Mouse (Mus musculus) myocyte (in vitro differentiated cells): ENCODE results near the gene Uchl3. TPM values are rescaled to one million over a fixed set of nuclear protein-coding genes. Genes with fewer than 3 reads are reported as not detected.

ENCODE experiments used
- H3K27me3 ChIP-seq: one replicate; pipeline ENCODE4 v1.6.1; 2011; ENCODE audit not compliant: control insufficient read depth, insufficient read depth, insufficient read length
- H3K36me3 ChIP-seq: one replicate; pipeline ENCODE4 v1.6.1; 2011; ENCODE audit not compliant: control insufficient read depth, insufficient read depth
- H3K4me2 ChIP-seq: one replicate; pipeline ENCODE4 v1.6.1; 2011; ENCODE audit warnings: low read depth, control low read depth
- H3K4me3 ChIP-seq: one replicate; pipeline ENCODE4 v1.5.1; 2011; ENCODE audit warnings: mild to moderate bottlenecking, control low read depth, moderate library complexity
- H3K79me2 ChIP-seq: one replicate; pipeline ENCODE4 v1.6.1; 2011; ENCODE audit not compliant: control insufficient read depth, insufficient read depth
- H3ac ChIP-seq: one replicate; pipeline ENCODE4 v1.6.1; 2011; ENCODE audit not compliant: control insufficient read depth, insufficient read length
- CEBPB ChIP-seq: IDR thresholded peaks from 2 replicates; pipeline ENCODE4 v1.6.1; 2011; ENCODE audit warnings: mild to moderate bottlenecking, moderate library complexity; ENCODE audit not compliant: poor library complexity, insufficient read depth, severe bottlenecking
- E2F4 ChIP-seq: IDR thresholded peaks from one replicate; pipeline ENCODE4 v1.6.1; 2011; ENCODE audit warnings: mild to moderate bottlenecking, control low read depth, moderate library complexity; ENCODE audit not compliant: insufficient read depth
- MAX ChIP-seq: IDR thresholded peaks from one replicate; pipeline ENCODE4 v1.6.1; 2011; ENCODE audit warnings: low read depth, mild to moderate bottlenecking, control low read depth
- MYOD1 ChIP-seq, 3 experiments: IDR thresholded peaks; one replicate each; pipeline ENCODE4 v1.6.1; 2011; ENCODE audit warnings: control low read depth in 2 of 3, low read depth in 2 of 3, mild to moderate bottlenecking in 2 of 3, moderate library complexity in 1 of 3; ENCODE audit not compliant: insufficient read length in 2 of 3, control insufficient read depth in 1 of 3
- MYOG ChIP-seq, 3 experiments: IDR thresholded peaks; one replicate each; pipeline ENCODE4 v1.6.1; 2011; ENCODE audit warnings: control low read depth in 2 of 3, low read depth in 2 of 3, mild to moderate bottlenecking in 2 of 3; ENCODE audit not compliant: insufficient read length in 2 of 3, control insufficient read depth in 1 of 3, insufficient read depth in 1 of 3
- POLR2A ChIP-seq: IDR thresholded peaks from one replicate; pipeline ENCODE4 v1.6.1; 2011; ENCODE audit warnings: low read depth, mild to moderate bottlenecking, control low read depth, moderate library complexity; ENCODE audit not compliant: insufficient read length
- POLR2AphosphoS2 ChIP-seq: IDR thresholded peaks from one replicate; pipeline ENCODE4 v1.6.1; 2011; ENCODE audit warnings: low read depth, control low read depth; ENCODE audit not compliant: insufficient read length
- REST ChIP-seq: IDR thresholded peaks from one replicate; pipeline ENCODE4 v1.6.1; 2011; ENCODE audit warnings: mild to moderate bottlenecking, control low read depth, moderate library complexity; ENCODE audit not compliant: insufficient read depth, insufficient read length
- SRF ChIP-seq: IDR thresholded peaks from one replicate; pipeline ENCODE4 v1.6.1; 2011; ENCODE audit warnings: low read depth; ENCODE audit not compliant: control insufficient read depth, insufficient read length
- TCF12 ChIP-seq: IDR thresholded peaks from one replicate; pipeline ENCODE4 v1.6.1; 2011; ENCODE audit warnings: mild to moderate bottlenecking, control low read depth; ENCODE audit not compliant: poor library complexity, insufficient read depth, severe bottlenecking
- TCF3 ChIP-seq: IDR thresholded peaks from one replicate; pipeline ENCODE4 v1.6.1; 2011; ENCODE audit warnings: low read depth, control low read depth; ENCODE audit not compliant: insufficient read length
- USF1 ChIP-seq: IDR thresholded peaks from one replicate; pipeline ENCODE4 v1.6.1; 2011; ENCODE audit warnings: low read depth, mild to moderate bottlenecking, control low read depth, moderate library complexity
- polyA plus RNA-seq: library from polyadenylated mRNA; unstranded; fragments of >200 nt; fragmentation: generic; extraction: Trizol; gene quantifications from one replicate; pipeline ENCODE4 v1.2.1, GENCODE M21; 2012; ENCODE audit warnings: missing spikeins

Uchl3 gene
- polyA plus RNA-seq, 1 experiment: 29.4 TPM

DNA sequence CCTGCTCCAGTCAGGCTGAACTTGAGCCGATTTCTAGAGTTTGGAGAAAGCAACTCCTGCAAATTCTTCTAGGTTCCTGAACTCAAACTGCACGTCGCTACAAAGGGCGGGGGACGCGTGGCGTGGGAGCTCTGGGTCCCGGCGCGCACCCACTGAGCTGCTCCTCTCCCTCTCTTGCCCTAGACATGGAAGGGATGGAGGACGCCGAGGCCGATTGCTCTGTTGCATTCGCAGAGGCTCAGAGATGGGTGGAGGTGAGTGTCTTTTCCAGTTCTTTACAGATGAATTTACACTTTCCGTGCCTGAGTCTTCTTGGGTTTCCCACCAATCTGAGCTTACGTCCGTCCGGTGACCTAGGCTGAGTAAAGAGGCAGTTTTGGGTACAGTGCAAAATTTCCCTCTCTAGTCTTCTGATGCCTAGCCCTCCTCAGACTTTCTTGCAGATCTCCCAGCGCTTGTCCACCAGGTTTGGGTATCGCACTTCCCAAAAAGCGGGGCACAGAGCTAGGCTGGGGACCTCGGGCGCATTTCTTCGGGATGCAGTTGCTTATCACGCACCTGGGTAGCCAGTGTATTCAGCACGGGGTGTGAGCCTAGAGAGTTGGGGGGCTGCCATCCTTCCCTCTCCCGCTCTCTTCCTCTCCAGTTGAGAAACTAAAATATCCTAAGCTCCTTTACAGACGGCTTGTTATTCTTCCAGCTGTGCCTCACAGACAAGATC lies 76.4 kb downstream of the Uchl3 start:
- Histone ChIP-seq H3ac (peak overlapping the region; percentile 41), H3K79me2 (no peaks in the 10 kb centered on the region), H3K4me3 (peak overlapping the region; percentile 25), H3K4me2 (peak overlapping the region; percentile 84), H3K36me3 (no peaks in the 10 kb centered on the region), H3K27me3 (no peaks in the 10 kb centered on the region)
- TF ChIP-seq TCF3 (no peak), MYOD1 (IDR thresholded peaks at IDR 0.05; ENCODE audit: control insufficient read depth in 1 of 3, insufficient read length in 2 of 3, low read depth in 2 of 3) (no peak), MYOG (IDR thresholded peaks at IDR 0.05; ENCODE audit: control insufficient read depth in 1 of 3, insufficient read depth in 1 of 3, insufficient read length in 2 of 3, low read depth in 2 of 3) (no peak), POLR2A (no peak), MAX (no peak), E2F4 (no peak), CEBPB (no peak), TCF12 (no peak)

DNA sequence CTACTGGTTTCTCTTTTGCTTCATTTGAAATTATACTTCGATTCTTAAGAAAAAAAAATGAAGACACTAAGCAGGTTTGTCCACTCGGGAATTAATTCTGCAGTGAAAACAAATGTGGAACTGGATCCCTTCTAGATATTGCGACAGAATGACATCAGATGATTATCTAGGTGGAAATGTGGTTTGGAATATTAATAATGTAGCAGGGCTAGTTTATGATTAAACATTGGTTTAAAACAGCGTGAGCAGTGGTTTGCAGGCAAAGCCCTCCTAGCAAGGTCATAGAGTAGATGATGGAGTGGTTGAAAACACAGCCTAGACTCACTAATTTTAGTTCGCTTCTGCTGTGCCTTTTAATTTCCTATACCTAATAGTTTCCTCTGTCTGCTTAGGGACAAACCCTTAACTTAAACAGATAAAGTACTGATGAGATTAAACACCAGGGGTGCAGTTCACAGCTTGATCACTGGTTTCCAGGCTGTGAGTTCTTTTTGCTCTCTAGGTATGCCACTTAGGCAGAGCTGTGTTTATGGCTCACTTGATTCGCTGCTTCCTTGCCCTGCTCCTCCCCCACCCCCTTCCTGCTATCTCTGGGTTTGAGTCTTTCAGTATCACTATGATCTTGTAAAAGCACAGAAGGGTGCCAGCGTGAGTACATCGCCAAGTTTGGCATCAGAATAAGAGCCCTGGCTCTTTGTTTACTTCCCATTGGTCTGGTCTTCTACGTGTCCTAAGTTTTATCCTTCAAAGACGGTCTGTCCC lies 80.0 kb downstream of the Uchl3 start:
- TF ChIP-seq TCF3: no peak
- TF ChIP-seq TCF12: no peak
- TF ChIP-seq MAX: no peak
- peak; percentile 64; the same call in 1 of the 2 replicates for TF ChIP-seq CEBPB
- H3K79me2 ChIP-seq: no peaks in the 10 kb centered on the region
- H3K36me3 ChIP-seq: no peaks in the 10 kb centered on the region
- H3ac ChIP-seq: no peak overlapping the region
- H3K4me2 ChIP-seq: peak overlapping the region; percentile 39
- no peak overlapping the region for H3K4me3 ChIP-seq
- no peaks in the 10 kb centered on the region for H3K27me3 ChIP-seq

DNA sequence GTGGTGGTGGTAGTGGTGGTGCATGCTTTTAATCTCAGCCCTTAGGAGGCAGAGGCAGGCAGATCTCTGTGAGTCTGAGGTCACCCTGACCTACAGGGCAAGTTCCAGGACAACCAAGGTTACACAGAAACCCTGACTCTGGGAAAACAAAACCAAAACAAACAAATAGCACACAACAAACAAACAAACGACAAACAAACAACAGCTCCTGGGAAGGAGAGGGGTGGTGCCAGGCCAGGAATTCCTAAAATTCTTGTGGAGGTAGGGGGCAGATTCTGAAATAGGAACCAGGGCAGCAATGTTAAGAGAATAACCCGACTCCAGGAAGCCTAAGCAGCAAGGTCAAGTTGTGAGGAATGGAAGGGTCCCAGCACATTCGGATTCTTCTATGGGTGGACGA lies 83.7 kb downstream of the Uchl3 start:
- no peaks in the 10 kb centered on the region for H3K79me2 ChIP-seq
- H3K36me3 ChIP-seq: no peaks in the 10 kb centered on the region
- H3ac ChIP-seq: no peak overlapping the region
- H3K4me2 ChIP-seq: no peak overlapping the region
- no peaks in the 10 kb centered on the region for H3K27me3 ChIP-seq
- TF ChIP-seq TCF3 (no peak), POLR2AphosphoS2 (no peak), MYOD1 (IDR thresholded peaks at IDR 0.05; ENCODE audit: control insufficient read depth in 1 of 3, insufficient read length in 2 of 3, low read depth in 2 of 3) (no peak), USF1 (no peak), MYOG (IDR thresholded peaks at IDR 0.05; ENCODE audit: control insufficient read depth in 1 of 3, insufficient read depth in 1 of 3, insufficient read length in 2 of 3, low read depth in 2 of 3) (no peak), TCF12 (no peak), MAX (no peak), SRF (no peak), CEBPB (no peak), REST (no peak), E2F4 (no peak), POLR2A (no peak)
- H3K4me3 ChIP-seq: no peak overlapping the region

Other genes starting within 250 kb of the Uchl3 start
- 3.6 TPM for gene Tbc1d4, start 44.8 kb upstream of the Uchl3 start, polyA plus RNA-seq
- 39.0 TPM for gene Commd6, start 13.3 kb upstream of the Uchl3 start, polyA plus RNA-seq
- 0.86 TPM for gene Gm9922, start 75.8 kb downstream of the Uchl3 start, polyA plus RNA-seq
- gene Lmo7, start 76.0 kb downstream of the Uchl3 start, polyA plus RNA-seq: 56.1 TPM